Mouse (Mus musculus) CD4-positive helper T cell, adult 2 months (primary cell): ENCODE results near the gene Ddx60.
A peak's percentile ranks its signal among the peaks of the same experiment; 100 is the strongest.
"Not testable (repeated sequence)": the region's sequence is repeated elsewhere in the genome, so short reads cannot be mapped to it uniquely, and the experiment has no call there.

Experiments used
- DNase-seq: peaks from one replicate; pipeline ENCODE4 v3.0.0-alpha.2; 2012; ENCODE audit warnings: low read depth, missing footprints, low spot score

Ddx60 gene

GRCm38 (mm10) chr8:61927777-61928494, at the start of gene Ddx60:
Ddx60 (plus strand) TSS chr8:61928087.
- peak; percentile 86 for DNase-seq

DNA sequence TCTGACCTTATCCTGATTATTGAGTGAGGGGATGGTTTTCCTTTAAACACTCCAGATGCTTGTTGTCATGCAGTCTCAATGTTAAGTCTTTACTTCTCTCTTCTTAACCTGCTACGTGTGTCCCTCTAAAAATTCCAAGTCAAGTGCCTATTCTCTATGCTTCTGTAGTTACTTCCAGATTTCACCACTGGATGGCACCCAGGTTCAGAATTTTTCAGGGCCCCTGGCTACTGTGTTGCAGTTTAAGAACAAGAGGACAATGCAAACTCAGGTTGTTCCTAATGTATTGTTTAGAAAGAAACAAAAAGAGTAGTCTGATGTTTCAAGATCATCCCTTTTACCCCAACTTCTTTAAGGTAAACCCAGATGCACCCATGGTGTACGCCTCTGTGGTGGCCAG, 33.8 kb upstream of the Ddx60 start:
- DNase-seq, result no peak

DNA sequence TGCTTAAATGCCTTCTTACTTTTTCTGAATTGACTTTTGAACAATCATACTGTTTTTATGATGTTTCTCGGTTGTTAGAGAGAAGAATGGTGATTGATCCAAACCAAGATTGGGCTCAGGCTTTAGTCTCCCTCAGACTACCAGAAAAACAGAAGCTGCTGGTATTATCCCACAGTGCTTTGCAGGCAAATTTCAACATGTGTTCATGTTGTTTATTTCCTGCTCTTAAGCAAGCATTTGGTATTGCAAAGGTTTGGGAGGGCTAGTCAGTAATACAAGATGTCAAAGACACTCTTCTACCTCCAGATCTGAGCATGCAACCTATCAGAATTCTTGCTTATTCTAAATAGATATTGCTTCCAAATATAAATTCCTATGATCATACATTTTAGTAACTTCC, 31.1 kb upstream of the Ddx60 start:
- DNase-seq, result no peak

DNA sequence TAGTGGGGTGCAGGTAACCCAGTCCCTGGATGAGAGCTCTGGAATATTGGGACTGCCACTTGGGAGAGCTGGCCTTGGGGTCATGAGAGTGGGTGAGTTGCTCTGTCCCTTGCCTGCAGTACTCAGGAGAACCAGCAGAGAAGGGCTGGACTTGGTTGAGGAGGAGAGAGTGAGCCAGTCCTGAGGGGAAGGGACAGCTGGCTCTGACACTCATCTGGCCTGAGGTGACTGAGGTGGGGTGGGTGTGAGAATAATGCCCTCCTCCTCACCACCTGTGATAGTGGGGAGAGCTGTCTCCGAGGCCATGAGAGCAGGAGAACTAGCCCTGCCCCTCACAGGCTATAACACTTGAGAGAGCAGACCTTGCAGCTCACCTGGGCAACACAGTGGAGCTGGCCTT, 30.5 kb upstream of the Ddx60 start:
- DNase-seq, result no peak

- no peak for DNase-seq
These were observed 26.7 kb upstream of the Ddx60 start for GRCm38 (mm10) chr8:61901028-61901717.

DNA sequence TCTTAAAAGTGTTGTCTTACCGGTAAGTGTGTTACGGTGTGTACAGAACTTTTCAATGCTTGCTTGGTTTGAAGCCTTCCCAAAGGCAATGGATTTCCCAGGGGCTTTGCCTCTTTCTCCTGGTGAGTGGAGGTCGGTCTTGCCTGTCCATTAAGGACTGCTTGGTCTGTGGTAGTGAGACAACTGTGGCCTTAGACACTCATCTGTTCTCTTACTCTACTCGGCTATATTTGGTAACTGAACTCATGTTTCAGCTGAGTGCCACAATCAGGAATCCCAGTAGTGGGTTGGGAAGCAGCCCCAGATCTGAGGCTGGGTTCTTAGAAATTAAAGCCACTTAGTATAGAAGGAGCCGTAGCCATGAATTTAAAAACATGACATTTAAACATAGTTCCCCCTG, 25.4 kb upstream of the Ddx60 start, which contains the start of gene Palld:
TSS of gene Palld (minus strand) at position 170 of the 400 bp plus-strand sequence.
- no peak for DNase-seq

DNA sequence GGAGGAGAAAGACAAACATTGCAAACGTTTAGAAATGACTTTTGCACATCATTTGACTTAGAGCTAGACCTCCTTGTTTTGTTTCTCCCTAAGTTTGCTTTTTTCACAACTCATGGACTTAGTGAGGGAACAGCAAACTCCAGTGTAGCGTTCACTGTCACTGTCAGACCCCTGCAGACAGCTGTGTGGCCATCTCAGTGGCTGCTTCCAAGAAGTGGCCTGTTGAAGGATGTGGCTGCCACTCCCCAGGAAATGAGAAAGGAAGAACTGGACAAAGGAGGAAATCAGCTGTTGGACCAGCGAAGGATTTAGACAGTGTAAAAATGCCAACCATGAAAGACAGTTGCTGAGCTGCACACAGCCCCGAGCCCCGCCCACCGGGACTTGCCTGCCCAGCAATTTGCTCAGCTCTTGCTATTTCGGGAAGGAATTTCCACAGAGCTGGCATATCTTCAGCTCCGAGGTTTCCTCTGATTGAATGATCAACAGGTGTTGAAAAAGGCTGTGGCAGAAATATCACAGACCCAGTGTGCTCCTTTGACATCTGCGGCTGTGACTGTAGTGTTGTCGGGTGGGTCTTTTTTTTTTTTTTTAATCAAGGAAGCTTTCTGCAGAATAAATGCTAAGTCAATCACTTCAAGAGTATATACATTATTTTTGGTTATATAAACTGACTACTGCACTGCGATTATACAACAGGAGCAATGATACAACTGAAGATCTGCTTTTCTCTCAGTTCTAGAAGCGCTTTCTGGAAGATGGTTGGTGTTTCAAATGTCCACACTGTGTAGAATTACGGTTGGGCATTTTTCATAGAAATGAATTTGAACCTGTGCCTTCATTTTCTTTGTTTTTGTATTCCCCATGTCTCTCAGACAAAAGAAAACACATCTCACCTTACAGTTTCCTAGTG, 19.3 kb upstream of the Ddx60 start:
- no peak for DNase-seq

DNA sequence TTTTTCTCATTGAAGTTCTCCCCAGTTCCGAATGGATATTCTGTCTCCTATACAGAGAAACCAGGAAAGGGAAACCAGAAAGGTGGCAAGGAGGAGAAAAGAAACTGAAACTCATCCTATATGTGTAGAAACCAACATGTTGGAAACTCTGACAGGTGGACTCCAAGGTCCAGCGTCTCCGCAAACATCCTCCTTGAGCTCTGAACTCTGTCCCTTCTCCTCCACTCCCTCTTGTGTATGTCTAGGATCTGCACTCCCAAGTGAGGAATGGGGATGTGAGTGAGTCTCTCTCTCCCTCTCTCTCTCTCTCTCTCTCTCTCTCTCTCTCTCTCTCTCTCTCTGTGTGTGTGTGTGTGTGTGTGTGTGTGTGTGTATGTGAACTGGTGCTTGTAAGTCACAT, 18.6 kb upstream of the Ddx60 start:
- no peak for DNase-seq

DNA sequence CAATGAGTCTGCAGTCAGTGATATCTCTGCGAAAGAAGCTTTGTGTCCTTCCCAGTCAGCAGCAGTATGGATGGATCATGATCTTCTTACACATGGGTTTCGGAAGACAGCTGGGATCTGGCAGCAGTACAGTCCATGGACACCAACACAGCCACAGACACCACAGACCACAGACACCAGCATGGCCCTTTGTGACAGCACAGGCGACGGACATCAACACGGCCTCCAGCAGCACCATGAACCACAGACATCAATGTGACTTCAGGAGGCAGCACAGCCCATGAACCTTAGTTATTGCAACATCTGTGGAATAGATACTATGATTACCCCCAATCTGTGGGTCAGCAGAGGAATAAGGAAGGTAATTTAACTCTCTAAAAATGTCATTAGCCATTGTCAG, 15.1 kb upstream of the Ddx60 start:
- no peak for DNase-seq

GRCm38 (mm10) chr8:61913957-61914356, 13.9 kb upstream of the Ddx60 start:
- DNase-seq, result no peak

GRCm38 (mm10) chr8:61917287-61917686, 10.6 kb upstream of the Ddx60 start:
- DNase-seq, result no peak

- DNase-seq, result no peak
These were observed 8.6 kb upstream of the Ddx60 start for GRCm38 (mm10) chr8:61919145-61919788.

GRCm38 (mm10) chr8:61920389-61920788, 7.5 kb upstream of the Ddx60 start:
- no peak for DNase-seq

DNA sequence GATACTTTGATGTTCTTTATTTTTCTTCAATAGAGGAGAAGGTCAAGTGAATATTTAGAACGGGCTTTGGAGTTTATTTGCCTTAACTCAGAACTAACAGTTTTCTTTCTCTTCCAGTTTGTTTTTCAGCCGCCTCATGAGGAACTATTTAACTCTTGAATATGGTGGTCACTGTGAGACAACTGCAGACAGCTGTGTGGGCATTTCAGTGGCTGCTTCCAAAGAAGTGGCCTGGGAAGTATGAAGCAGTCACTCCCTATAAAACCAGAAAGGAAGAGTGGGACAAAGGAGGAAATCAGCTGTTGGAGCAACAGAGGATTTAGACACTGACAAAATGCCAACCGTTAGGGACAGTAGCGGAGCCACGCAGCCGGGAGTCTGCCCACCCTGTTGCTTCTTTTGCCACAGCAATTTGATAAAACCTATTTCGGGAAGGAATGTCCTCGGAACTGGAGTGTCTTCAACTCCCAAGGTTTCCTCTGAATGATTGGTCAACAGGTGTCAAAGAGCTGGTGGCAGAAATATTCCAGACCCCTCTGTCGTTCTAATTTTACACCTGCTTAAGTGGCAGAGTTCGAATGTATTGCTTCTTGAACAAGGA, 6.3 kb upstream of the Ddx60 start:
- no peak for DNase-seq

- no peak for DNase-seq
These were observed 3.4 kb upstream of the Ddx60 start for GRCm38 (mm10) chr8:61924518-61924917.

GRCm38 (mm10) chr8:61933243-61933642, 5.4 kb downstream of the Ddx60 start:
- DNase-seq, result no peak

DNA sequence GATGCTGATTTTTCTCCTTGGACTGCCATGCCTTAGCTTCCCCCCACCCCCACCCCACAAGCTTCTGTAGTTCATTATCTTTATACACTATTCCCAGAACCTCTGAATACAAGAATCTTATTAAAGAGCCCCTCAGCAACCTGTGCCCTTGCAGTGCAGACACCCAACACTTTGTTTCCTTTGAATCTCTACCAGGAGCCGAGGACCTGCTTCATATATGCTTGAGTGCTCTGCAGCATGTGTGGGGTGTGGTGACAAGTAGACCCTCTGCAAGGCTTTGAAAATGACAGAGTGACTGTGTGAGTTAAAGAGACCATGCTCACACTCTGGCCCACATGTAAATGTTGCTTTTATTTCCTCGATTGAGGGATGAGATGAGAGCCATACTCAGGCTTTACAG, 9.7 kb downstream of the Ddx60 start:
- DNase-seq, result no peak

GRCm38 (mm10) chr8:61964591-61965375, 36.9 kb downstream of the Ddx60 start:
- not testable (repeated sequence) for DNase-seq

- no peak for DNase-seq
These were observed 41.7 kb downstream of the Ddx60 start for GRCm38 (mm10) chr8:61969581-61969980.

- DNase-seq, result no peak
These were observed 57.1 kb downstream of the Ddx60 start for GRCm38 (mm10) chr8:61984941-61985340.
